Mouse (Mus musculus) CH12.LX (cell line): ENCODE results near the gene Dctn1. TPM values are rescaled to one million over a fixed set of nuclear protein-coding genes. Genes with fewer than 3 reads are reported as not detected.

ENCODE experiments used
- DNase-seq: peaks from one replicate; pipeline ENCODE4 v3.0.0-alpha.2; 2013; ENCODE audit errors: extremely low read depth
- H3K27ac ChIP-seq: 2 replicates; pipeline ENCODE4 v1.5.1; 2012; ENCODE audit warnings: low read depth, mild to moderate bottlenecking, control low read depth, moderate library complexity; ENCODE audit not compliant: insufficient read depth
- H3K27me3 ChIP-seq: replicated peaks from 2 replicates; pipeline ENCODE3; 2012; ENCODE audit warnings: inconsistent platforms
- H3K36me3 ChIP-seq, 2 experiments: replicated peaks in 1 of 2; 2 replicates each; pipeline versions ENCODE3 to v1.6.1; 2012; ENCODE audit warnings: inconsistent platforms in 1 of 2, low read length in 1 of 2, mild to moderate bottlenecking in 1 of 2, mixed read lengths in 1 of 2, moderate library complexity in 1 of 2; ENCODE audit not compliant: control insufficient read depth in 1 of 2, insufficient read depth in 1 of 2
- H3K4me1 ChIP-seq, 2 experiments: 2 replicates each; pipeline ENCODE4 v1.6.1; 2012; ENCODE audit warnings: inconsistent platforms in 1 of 2, moderate library complexity in 1 of 2; ENCODE audit not compliant: insufficient read depth in 2 of 2, control insufficient read depth in 1 of 2
- H3K4me2 ChIP-seq: 2 replicates; pipeline ENCODE4 v1.6.1; 2012; ENCODE audit warnings: low read depth, mild to moderate bottlenecking, control low read depth; ENCODE audit not compliant: poor library complexity, insufficient read depth, severe bottlenecking
- H3K4me3 ChIP-seq, 3 experiments: fragments of 150-350 bp in 1 of 3; sonication (generic) in 1 of 3; replicated peaks in 1 of 3; 2 replicates each; pipeline versions ENCODE3 to v1.5.1; 2011 to 2012; ENCODE audit warnings: low read depth in 2 of 3, low read length in 2 of 3, mild to moderate bottlenecking in 2 of 3, moderate library complexity in 2 of 3, control low read depth in 1 of 3, improper control_type of control experiment in 1 of 3, inconsistent platforms in 1 of 3, mixed read lengths in 1 of 3; ENCODE audit not compliant: poor library complexity in 1 of 3
- H3K79me2 ChIP-seq: replicated peaks from 2 replicates; pipeline ENCODE4 v1.6.1; 2012; ENCODE audit warnings: mild to moderate bottlenecking, moderate library complexity; ENCODE audit not compliant: control insufficient read depth, poor library complexity, insufficient read depth, severe bottlenecking; ENCODE audit errors: extremely low read depth
- H3K9ac ChIP-seq: 2 replicates; pipeline ENCODE4 v1.6.1; 2012; ENCODE audit warnings: low read depth, mild to moderate bottlenecking, control low read depth, moderate library complexity; ENCODE audit not compliant: insufficient read depth
- H3K9me3 ChIP-seq: replicated peaks from 2 replicates; pipeline ENCODE3; 2012; ENCODE audit warnings: low read length, inconsistent platforms, mixed read lengths
- BHLHE40 ChIP-seq: IDR thresholded peaks from 2 replicates; pipeline ENCODE4 v1.6.1; 2011; ENCODE audit warnings: mild to moderate bottlenecking, low read depth, low read length, improper control_type of control experiment
- CHD1 ChIP-seq: IDR thresholded peaks from 2 replicates; pipeline ENCODE4 v1.6.1; 2012; ENCODE audit warnings: low read depth, low read length, improper control_type of control experiment, inconsistent platforms
- CHD2 ChIP-seq: IDR thresholded peaks from 2 replicates; pipeline ENCODE4 v1.6.1; 2011; ENCODE audit warnings: low read length, improper control_type of control experiment
- CTCF ChIP-seq, 2 experiments: IDR thresholded peaks in 1 of 2; conservative IDR thresholded peaks in 1 of 2; 2 replicates each; pipeline ENCODE4 v1.5.1; 2011 to 2012; ENCODE audit warnings: low read depth in 2 of 2, low read length in 2 of 2, improper control_type of control experiment in 1 of 2, inconsistent platforms in 1 of 2, mild to moderate bottlenecking in 1 of 2, moderate library complexity in 1 of 2
- E2F4 ChIP-seq: IDR thresholded peaks from 2 replicates; pipeline ENCODE4 v1.6.1; 2011; ENCODE audit warnings: low read depth, low read length, improper control_type of control experiment; ENCODE audit not compliant: insufficient replicate concordance
- ELF1 ChIP-seq: IDR thresholded peaks from 2 replicates; pipeline ENCODE4 v1.6.1; 2014; ENCODE audit warnings: low read depth, mild to moderate bottlenecking, inconsistent platforms, low read length, improper control_type of control experiment
- ETS1 ChIP-seq: conservative IDR thresholded peaks from 2 replicates; pipeline ENCODE4 v1.6.1; 2012; ENCODE audit warnings: low read depth, mild to moderate bottlenecking, inconsistent platforms, low read length, improper control_type of control experiment, moderate library complexity
- HCFC1 ChIP-seq: IDR thresholded peaks from 2 replicates; pipeline ENCODE4 v1.6.1; 2012; ENCODE audit warnings: low read depth, mild to moderate bottlenecking, inconsistent platforms, low read length, improper control_type of control experiment
- IRF4 ChIP-seq: IDR thresholded peaks from 2 replicates; pipeline ENCODE4 v1.6.1; 2014; ENCODE audit warnings: low read depth, mild to moderate bottlenecking, inconsistent platforms, low read length, improper control_type of control experiment
- JUN ChIP-seq: IDR thresholded peaks from 2 replicates; pipeline ENCODE4 v1.6.1; 2011; ENCODE audit warnings: low read depth, mild to moderate bottlenecking, low read length, improper control_type of control experiment, moderate library complexity; ENCODE audit not compliant: insufficient read depth
- MAFK ChIP-seq: IDR thresholded peaks from 2 replicates; pipeline ENCODE4 v1.6.1; 2011; ENCODE audit warnings: low read length, improper control_type of control experiment; ENCODE audit not compliant: insufficient replicate concordance
- MAX ChIP-seq: IDR thresholded peaks from 2 replicates; pipeline ENCODE4 v1.6.1; 2011; ENCODE audit warnings: low read length, improper control_type of control experiment
- MEF2A ChIP-seq: IDR thresholded peaks from 2 replicates; pipeline ENCODE4 v1.6.1; 2014; ENCODE audit warnings: low read depth, mild to moderate bottlenecking, inconsistent platforms, low read length, improper control_type of control experiment, borderline replicate concordance
- MXI1 ChIP-seq: IDR thresholded peaks from 2 replicates; pipeline ENCODE4 v1.6.1; 2011; ENCODE audit warnings: mild to moderate bottlenecking, low read depth, low read length, improper control_type of control experiment
- NELFE ChIP-seq: IDR thresholded peaks from 2 replicates; pipeline ENCODE4 v1.6.1; 2011; ENCODE audit warnings: low read depth, low read length, improper control_type of control experiment
- NRF1 ChIP-seq: IDR thresholded peaks from 2 replicates; pipeline ENCODE4 v1.6.1; 2014; ENCODE audit warnings: low read depth, mild to moderate bottlenecking, inconsistent platforms, low read length, improper control_type of control experiment, moderate library complexity
- PAX5 ChIP-seq: IDR thresholded peaks from 2 replicates; pipeline ENCODE4 v1.6.1; 2012; ENCODE audit warnings: low read length, inconsistent platforms, mixed read lengths
- POLR2A ChIP-seq: IDR thresholded peaks from 2 replicates; pipeline ENCODE4 v1.6.1; 2011; ENCODE audit warnings: low read depth, mild to moderate bottlenecking, improper control_type of control experiment, low read length
- RCOR1 ChIP-seq: conservative IDR thresholded peaks from 2 replicates; pipeline ENCODE4 v1.6.1; 2012; ENCODE audit warnings: low read depth, mild to moderate bottlenecking, inconsistent platforms, low read length, improper control_type of control experiment
- TBP ChIP-seq: conservative IDR thresholded peaks from 2 replicates; pipeline ENCODE4 v1.6.1; 2011; ENCODE audit warnings: low read depth, low read length, improper control_type of control experiment
- UBTF ChIP-seq: IDR thresholded peaks from 2 replicates; pipeline ENCODE4 v1.6.1; 2012; ENCODE audit warnings: low read depth, mild to moderate bottlenecking, inconsistent platforms, low read length, improper control_type of control experiment, moderate library complexity
- USF2 ChIP-seq: conservative IDR thresholded peaks from 2 replicates; pipeline ENCODE4 v1.6.1; 2011; ENCODE audit warnings: low read depth, low read length, improper control_type of control experiment
- ZC3H11A ChIP-seq: IDR thresholded peaks from 2 replicates; pipeline ENCODE4 v1.6.1; 2012; ENCODE audit warnings: low read depth, mild to moderate bottlenecking, inconsistent platforms, low read length, improper control_type of control experiment
- dilution Hi-C: fragments of 300-500 bp; cut with MboI; formaldehyde crosslinking; loops from 2 replicates; pipeline ENCODE4 v1.14.3; 2020; ENCODE audit warnings: low sequenced_read_pairs; ENCODE audit not compliant: extremely low pct_unique_long_range_greater_than_20kb, extremely low pct_ligation_motif_present
- in situ Hi-C: fragments of 300-500 bp; cut with MboI; formaldehyde crosslinking; loops from 3 replicates; pipeline ENCODE4 v1.14.3; 2019; ENCODE audit warnings: low sequenced_read_pairs, low pct_ligation_motif_present, low pct_unique_long_range_greater_than_20kb, mixed read lengths
- polyA plus RNA-seq: library from polyadenylated mRNA; unstranded; fragments of >175 nt; gene quantifications from 2 replicates; pipeline ENCODE4 v1.2.1, GENCODE M21; 2012; ENCODE audit warnings: low read depth; ENCODE audit not compliant: insufficient read length
- total RNA-seq, 2 experiments: library from RNA; depleted of rRNA; stranded (reverse); fragments of 300-350 nt in 1 of 2; fragments of >200 nt in 1 of 2; gene quantifications; 2 replicates each; pipeline ENCODE4 v1.2.3; 2012 to 2014

The Dctn1 gene
- total and polyA plus RNA-seq, 3 experiments: 12.8 to 36.4 (median 19.8) TPM

GRCm38 (mm10) chr6:83142886-83143285 is 22.8 kb upstream of the Dctn1 start:
- H3K4me2 ChIP-seq: no peak overlapping the region

DNA sequence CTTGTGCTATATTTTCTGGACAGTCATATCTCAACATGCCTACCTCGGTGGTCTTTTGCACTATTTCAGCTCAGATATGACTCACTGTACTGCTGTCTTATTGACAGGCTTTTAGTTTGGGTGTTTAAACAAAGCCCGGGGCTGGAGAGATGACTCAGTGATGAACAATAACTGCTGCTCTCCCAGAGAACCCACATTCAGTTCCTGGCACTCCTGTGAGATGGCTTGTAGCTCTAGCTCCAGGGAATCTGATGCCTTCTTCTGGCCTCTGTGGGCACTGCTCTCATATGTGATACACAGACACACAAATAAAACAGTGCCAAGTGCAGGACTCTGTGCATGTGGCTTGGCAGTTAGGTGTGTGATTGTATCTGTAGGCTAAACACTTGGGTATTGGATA is 20.5 kb upstream of the Dctn1 start:
- DNase-seq: no peak
- in situ Hi-C loops: no loop called here
- no peaks in the 10 kb centered on the region for H3K27me3 ChIP-seq
- H3K79me2 ChIP-seq: no peaks in the 10 kb centered on the region
- H3K27ac ChIP-seq: no peak overlapping the region
- peaks cover 3 to 8% of the 10 kb centered on the region in 2 experiments; a peak in 2 of 4 replicates for H3K4me1 ChIP-seq
- no peak overlapping the region for H3K4me2 ChIP-seq
- H3K4me3 ChIP-seq: no peak overlapping the region
- TF ChIP-seq MAX (no peak), MEF2A (no peak), ELF1 (no peak), CHD1 (no peak), USF2 (no peak), CHD2 (no peak), JUN (no peak), POLR2A (no peak), ETS1 (no peak), NRF1 (no peak), TBP (no peak), BHLHE40 (no peak), CTCF (conservative IDR thresholded peaks at IDR 0.05 in 1 of 2, IDR thresholded peaks at IDR 0.05 in 1 of 2; ENCODE audit: low read depth in 2 of 2, low read length in 2 of 2) (no peak), RCOR1 (no peak), NELFE (no peak), HCFC1 (no peak)
- peaks cover 0 to 5% of the 10 kb centered on the region in 2 experiments for H3K36me3 ChIP-seq
- dilution Hi-C loops: no loop called here
- H3K9me3 ChIP-seq: no peaks in the 10 kb centered on the region
- no peak overlapping the region for H3K9ac ChIP-seq

More at GRCm38 (mm10) chr6:83142886-83143285, 22.8 kb upstream of the Dctn1 start:
- Histone ChIP-seq H3K9ac (no peak overlapping the region), H3K79me2 (no peaks in the 10 kb centered on the region), H3K4me3 (no peak overlapping the region), H3K9me3 (no peaks in the 10 kb centered on the region)
- DNase-seq: no peak
- in situ Hi-C loops: no loop called here
- TF ChIP-seq MEF2A (no peak), ZC3H11A (no peak), MXI1 (no peak), HCFC1 (no peak), BHLHE40 (no peak), CHD2 (no peak), MAFK (no peak), POLR2A (no peak), JUN (no peak), E2F4 (no peak), ELF1 (no peak), PAX5 (no peak), IRF4 (no peak), UBTF (no peak), NRF1 (no peak)
- TF ChIP-seq, all 38 proteins: peak for 0
- H3K36me3 ChIP-seq: no peaks in the 10 kb centered on the region
- no peak overlapping the region for H3K27ac ChIP-seq
- peaks cover 2% of the 10 kb centered on the region for H3K27me3 ChIP-seq
- H3K4me1 ChIP-seq: peaks cover 4 to 11% of the 10 kb centered on the region in 2 experiments; a peak in 3 of 4 replicates
- dilution Hi-C loops: no loop called here
